17 mouse cellular contexts compared by ENCODE assay signal in genomic region chr9:42460353-42460752, GRCm38 (mm10). TPM values are rescaled to one million over a fixed set of nuclear protein-coding genes. Genes with fewer than 3 reads are reported as not detected.
A peak's percentile ranks its signal among the peaks of the same experiment; 100 is the strongest.
DNase-seq lines count a peak whose midpoint lies in the region; ATAC-seq and TF ChIP-seq lines count a peak whose summit lies in the region.
"Had no signal": no experiment of that assay in that cellular context is flagged by ENCODE, and none has a peak within 500 bp of the region (broad histone marks: within the 10 kb centered on the region; RNA-seq: fewer than 3 reads in every experiment).

No protein-coding gene starts in this region.

- H3K4me3 ChIP-seq in heart, embryonic 13.5 days, result peak overlapping the region; percentile 38
- H3K4me3 ChIP-seq in E14TG2a.4 (replicated peaks; ENCODE audit: low read length), result peak overlapping the region; percentile 73
- peak overlapping the region; percentile 74 for H3K4me3 ChIP-seq in G1E (ENCODE audit: low read depth, low read length)
- H3K4me3 ChIP-seq in liver, embryonic 13.5 days (replicated peaks), result peak overlapping the region; percentile 65
- H3K4me3 ChIP-seq: forebrain, embryonic 13.5 days; midbrain, embryonic 15.5 days had no signal

- no peaks in the 10 kb centered on the region for H3K36me3 ChIP-seq in heart, embryonic 13.5 days
- H3K36me3 ChIP-seq in E14TG2a.4 (ENCODE audit: insufficient read depth, low read length) (peaks cover 22% of the 10 kb centered on the region), G1E (replicated peaks) (peaks cover 56% of the 10 kb centered on the region)
- peaks cover 21% of the 10 kb centered on the region for H3K36me3 ChIP-seq in liver, embryonic 13.5 days
- H3K36me3 ChIP-seq: midbrain, embryonic 15.5 days had no signal

- intact Hi-C loops in heart, postnatal 25 days (cut with DNase I), result no loop called here
- intact Hi-C loops in left cerebral cortex, postnatal 14 days (cut with DNase I), result no loop called here

- 84% methylated on average over 10 of the region's 10 CpGs for WGBS in heart, embryonic 13.5 days
- WGBS in liver, embryonic 13.5 days (ENCODE audit: insufficient replicate concordance), result 76% methylated on average over 10 of the region's 10 CpGs

- peaks cover 74% of the 10 kb centered on the region for H3K27me3 ChIP-seq in heart, embryonic 13.5 days (replicated peaks)
- H3K27me3 ChIP-seq in E14TG2a.4 (ENCODE audit: insufficient read depth, low read length) (no peaks in the 10 kb centered on the region), G1E (ENCODE audit: insufficient read depth, low read length) (no peaks in the 10 kb centered on the region)
- no peaks in the 10 kb centered on the region for H3K27me3 ChIP-seq in liver, embryonic 13.5 days
- H3K27me3 ChIP-seq: forebrain, embryonic 13.5 days; midbrain, embryonic 15.5 days had no signal

- H3K4me1 ChIP-seq in heart, embryonic 13.5 days, result peaks cover 47% of the 10 kb centered on the region
- H3K4me1 ChIP-seq in E14TG2a.4 (replicated peaks; ENCODE audit: low read depth, low read length), result peaks cover 91% of the 10 kb centered on the region
- H3K4me1 ChIP-seq in G1E (ENCODE audit: insufficient read depth, low read depth, low read length), result peaks cover 78% of the 10 kb centered on the region
- H3K4me1 ChIP-seq in liver, embryonic 13.5 days (replicated peaks), result peaks cover 90% of the 10 kb centered on the region

- no peaks in the 10 kb centered on the region for H3K9me3 ChIP-seq in heart, embryonic 13.5 days
- no peaks in the 10 kb centered on the region for H3K9me3 ChIP-seq in E14TG2a.4 (ENCODE audit: low read length)
- H3K9me3 ChIP-seq in G1E (replicated peaks), result no peaks in the 10 kb centered on the region
- no peaks in the 10 kb centered on the region for H3K9me3 ChIP-seq in liver, embryonic 13.5 days (replicated peaks)
- H3K9me3 ChIP-seq: forebrain, embryonic 13.5 days; midbrain, embryonic 15.5 days had no signal

- DNase-seq in heart, postnatal 25 days (ENCODE audit: low spot score), result no peak
- no peak for DNase-seq in G1E (ENCODE audit: low spot score)
- no peak for DNase-seq in liver, embryonic 13.5 days
- no peak for DNase-seq in left cerebral cortex, postnatal 14 days (ENCODE audit: low spot score in 2 of 2)
- DNase-seq in kidney, postnatal 10 days, result no peak
- DNase-seq: adrenal gland, postnatal 10 days; B cell, adult 2 months; gastrocnemius, postnatal 25 days; heart, postnatal 4 days; kidney, adult 11 months; lung, adult 2 months; thymus, postnatal 4 days had no signal

- peak overlapping the region; percentile 83 for H3K27ac ChIP-seq in heart, embryonic 13.5 days (replicated peaks)
- peak overlapping the region; percentile 99 for H3K27ac ChIP-seq in liver, embryonic 13.5 days
- H3K27ac ChIP-seq: forebrain, embryonic 13.5 days; hindbrain, postnatal 0 days; midbrain, embryonic 15.5 days had no signal

- no peak for ATAC-seq in heart, embryonic 13.5 days (ENCODE audit: extremely low read depth, insufficient number of reproducible peaks, low FRiP score, low TSS enrichment)
- no peak for ATAC-seq in G1E (ENCODE audit: extremely low read depth, insufficient number of reproducible peaks, low FRiP score, poor library complexity, severe bottlenecking)
- ATAC-seq in liver, embryonic 13.5 days (ENCODE audit: low read depth), result no peak
- ATAC-seq: forebrain, embryonic 13.5 days; hindbrain, postnatal 0 days; midbrain, embryonic 15.5 days had no signal

- H3K4me2 ChIP-seq in heart, embryonic 13.5 days, result peak overlapping the region; percentile 56
- peak overlapping the region; percentile 74 for H3K4me2 ChIP-seq in liver, embryonic 13.5 days
- H3K4me2 ChIP-seq: forebrain, embryonic 13.5 days; midbrain, embryonic 15.5 days had no signal

- H3K9ac ChIP-seq in heart, embryonic 13.5 days, result peak overlapping the region; percentile 28; the same call in 1 of the 2 replicates
- H3K9ac ChIP-seq in liver, embryonic 13.5 days, result peak overlapping the region; percentile 79
- H3K9ac ChIP-seq: forebrain, embryonic 13.5 days; midbrain, embryonic 15.5 days had no signal

- TF ChIP-seq CTCF in E14TG2a.4 (conservative IDR thresholded peaks at IDR 0.05; ENCODE audit: low read length), result no peak
- no peak for TF ChIP-seq CTCF in G1E (IDR thresholded peaks at IDR 0.05; ENCODE audit: low read depth, low read length)

RNA-seq across cellular contexts. Expression of gene Tbcel, which starts 47.3 kb away (rescaled TPM):
- 3.4 and 4.1 TPM in 2 replicates for polyA plus RNA-seq in heart, embryonic 13.5 days (2015; fragmentation: Nextera tagmentation; extraction: Ambion mirVana)
- 10 to 100 TPM; 19.0 to 20.1 TPM for total RNA-seq in heart, postnatal 25 days (2021)
- total RNA-seq in G1E (2014; fragmentation: Nextera tagmentation), result 31.0 and 31.1 TPM in 2 replicates
- total RNA-seq in G1E (2017), result 31.0 and 33.3 TPM in 2 replicates
- 4.2 and 4.8 TPM in 2 replicates for polyA plus RNA-seq in G1E (2012)
- polyA plus RNA-seq in liver, embryonic 13.5 days (2015; fragmentation: Nextera tagmentation; extraction: Ambion mirVana), result 10.8 and 12.0 TPM in 2 replicates
- 10 to 100 TPM; 47.2 to 53.8 TPM for total RNA-seq in left cerebral cortex, postnatal 14 days (2021)
